Comparison of ENCODE assay signal across 22 mouse cellular contexts in genomic region chr11:57535912-57536311, GRCm38 (mm10). TPM values are rescaled to one million over a fixed set of nuclear protein-coding genes. Genes with fewer than 3 reads are reported as not detected.
DNase-seq lines count a peak whose midpoint lies in the region; ATAC-seq and TF ChIP-seq lines count a peak whose summit lies in the region.
"Had no signal": no experiment of that assay in that cellular context is flagged by ENCODE, and none has a peak within 500 bp of the region (broad histone marks: within the 10 kb centered on the region; RNA-seq: fewer than 3 reads in every experiment).

No protein-coding gene starts in this region.

- ATAC-seq in forebrain, embryonic 14.5 days: peak; percentile 69
- ATAC-seq in forebrain, embryonic 12.5 days (ENCODE audit: low FRiP score): no peak
- no peak for ATAC-seq in heart, embryonic 12.5 days (ENCODE audit: insufficient number of reproducible peaks, low FRiP score)
- ATAC-seq: CD4-positive, CD25-positive, alpha-beta regulatory T cell, adult 4 months had no signal

- H3K27ac ChIP-seq in forebrain, embryonic 14.5 days (ENCODE audit: low read depth, low read length): no peak overlapping the region
- no peak overlapping the region for H3K27ac ChIP-seq in forebrain, embryonic 12.5 days
- no peak overlapping the region for H3K27ac ChIP-seq in heart, embryonic 12.5 days (ENCODE audit: poor library complexity, severe bottlenecking)
- no peak overlapping the region for H3K27ac ChIP-seq in testis, adult 2 months (ENCODE audit: control insufficient read depth, insufficient read depth, low read depth, low read length)
- H3K27ac ChIP-seq: embryonic facial prominence, embryonic 13.5 days; heart, adult 2 months; hindbrain, embryonic 10.5 days; hindbrain, embryonic 14.5 days had no signal

- H3K4me2 ChIP-seq in forebrain, embryonic 14.5 days (ENCODE audit: low read length): no peak overlapping the region
- no peak overlapping the region for H3K4me2 ChIP-seq in forebrain, embryonic 12.5 days
- no peak overlapping the region for H3K4me2 ChIP-seq in heart, embryonic 12.5 days
- H3K4me2 ChIP-seq: embryonic facial prominence, embryonic 13.5 days; heart, embryonic 11.5 days; hindbrain, embryonic 14.5 days had no signal

- peak; percentile 74 for DNase-seq in forebrain, embryonic 14.5 days (ENCODE audit: low spot score)
- peak; percentile 17 for DNase-seq in heart, adult 11 months
- no peak for DNase-seq in testis, postnatal 10 days (ENCODE audit: low spot score)
- no peak for DNase-seq in ovary, adult 18-20 months (ENCODE audit: low spot score)
- no peak for DNase-seq in cerebellum, postnatal 36 days
- DNase-seq: adrenal gland, adult 8-10 months; adrenal gland, postnatal 36 days; B cell, adult 2 months; cerebellum, adult 11-12 months; cerebellum, adult 9-10 months; cerebellum, postnatal 25 days; gastrocnemius, postnatal 10 days; heart, adult 2 months had no signal

- no peak for TF ChIP-seq POLR2A in testis, adult 2 months (IDR thresholded peaks at IDR 0.05; ENCODE audit: control insufficient read depth, low read depth, low read length)

- H3K36me3 ChIP-seq in forebrain, embryonic 14.5 days (ENCODE audit: control insufficient read depth, insufficient read depth, low read length): peaks cover 9% of the 10 kb centered on the region; the same call in 1 of the 2 replicates
- peaks cover 20% of the 10 kb centered on the region; the same call in 1 of the 2 replicates for H3K36me3 ChIP-seq in forebrain, embryonic 12.5 days (replicated peaks)
- peaks cover 23% of the 10 kb centered on the region for H3K36me3 ChIP-seq in heart, embryonic 12.5 days
- no peaks in the 10 kb centered on the region for H3K36me3 ChIP-seq in testis, adult 2 months (ENCODE audit: control insufficient read depth, insufficient read depth, low read length)

- no peak for TF ChIP-seq CTCF in testis, adult 2 months (IDR thresholded peaks at IDR 0.05; ENCODE audit: control insufficient read depth, insufficient read depth, insufficient replicate concordance, low read depth, low read length)

- H3K4me3 ChIP-seq in forebrain, embryonic 14.5 days (ENCODE audit: low read depth, low read length): no peak overlapping the region
- no peak overlapping the region for H3K4me3 ChIP-seq in forebrain, embryonic 12.5 days (replicated peaks)
- H3K4me3 ChIP-seq in heart, embryonic 12.5 days: no peak overlapping the region
- H3K4me3 ChIP-seq in testis, adult 2 months (ENCODE audit: control insufficient read depth, low read depth, low read length): peak overlapping the region; percentile 84
- H3K4me3 ChIP-seq: embryonic facial prominence, embryonic 13.5 days; heart, adult 2 months; hindbrain, embryonic 10.5 days had no signal

- H3K4me1 ChIP-seq in forebrain, embryonic 14.5 days (ENCODE audit: control insufficient read depth, insufficient read depth, low read length): peaks cover 23% of the 10 kb centered on the region
- peaks cover 24% of the 10 kb centered on the region for H3K4me1 ChIP-seq in forebrain, embryonic 12.5 days
- peaks cover 5% of the 10 kb centered on the region for H3K4me1 ChIP-seq in heart, embryonic 12.5 days (replicated peaks)
- no peaks in the 10 kb centered on the region for H3K4me1 ChIP-seq in testis, adult 2 months (ENCODE audit: control insufficient read depth, insufficient read depth, low read length)
- H3K4me1 ChIP-seq: embryonic facial prominence, embryonic 13.5 days had no signal

- H3K9me3 ChIP-seq in forebrain, embryonic 14.5 days (replicated peaks; ENCODE audit: control insufficient read depth, low read length): no peaks in the 10 kb centered on the region
- H3K9me3 ChIP-seq in forebrain, embryonic 12.5 days: no peaks in the 10 kb centered on the region
- H3K9me3 ChIP-seq in heart, embryonic 12.5 days (replicated peaks): 0 out of 2 replicates have a peak, but pooled peaks cover 6% of the 10 kb centered on the region
- H3K9me3 ChIP-seq: G1E; hindbrain, embryonic 10.5 days had no signal

- WGBS in forebrain, embryonic 14.5 days: 67% methylated on average over 5 of the region's 5 CpGs
- WGBS in forebrain, embryonic 12.5 days: 82% methylated on average over 5 of the region's 5 CpGs
- WGBS in heart, embryonic 12.5 days: 93% methylated on average over 5 of the region's 5 CpGs

- H3K27me3 ChIP-seq in forebrain, embryonic 14.5 days (replicated peaks; ENCODE audit: control insufficient read depth, insufficient read depth, low read length): no peaks in the 10 kb centered on the region
- no peaks in the 10 kb centered on the region for H3K27me3 ChIP-seq in forebrain, embryonic 12.5 days
- H3K27me3 ChIP-seq in heart, embryonic 12.5 days (replicated peaks): no peaks in the 10 kb centered on the region
- H3K27me3 ChIP-seq in testis, adult 2 months (ENCODE audit: control insufficient read depth, insufficient read depth, low read length): no peaks in the 10 kb centered on the region
- H3K27me3 ChIP-seq: embryonic facial prominence, embryonic 13.5 days had no signal

- H3K9ac ChIP-seq in forebrain, embryonic 14.5 days (ENCODE audit: low read length): no peak overlapping the region
- no peak overlapping the region for H3K9ac ChIP-seq in forebrain, embryonic 12.5 days
- H3K9ac ChIP-seq in heart, embryonic 12.5 days: no peak overlapping the region
- H3K9ac ChIP-seq: embryonic facial prominence, embryonic 13.5 days; hindbrain, embryonic 14.5 days had no signal

RNA-seq across cellular contexts. Expression of gene Mfap3, which starts 17.4 kb away (rescaled TPM):
- 68.3 and 71.4 TPM in 2 replicates for polyA plus RNA-seq in forebrain, embryonic 14.5 days (2014; fragmentation: Nextera tagmentation; extraction: Ambion mirVana)
- 51.6 and 58.1 TPM in 2 replicates for polyA plus RNA-seq in forebrain, embryonic 12.5 days (2016; fragmentation: Nextera tagmentation; extraction: Ambion mirVana)
- 31.2 and 33.5 TPM in 2 replicates for polyA plus RNA-seq in heart, embryonic 12.5 days (2016; fragmentation: Nextera tagmentation; extraction: Ambion mirVana)
- 7.4 and 10.7 TPM in 2 replicates for polyA plus RNA-seq in testis, adult 2 months (2012; rRNA removed)

RNA-seq across cellular contexts. Expression of gene Fam114a2, which starts 17.5 kb away (rescaled TPM):
- polyA plus RNA-seq in forebrain, embryonic 14.5 days (2014; fragmentation: Nextera tagmentation; extraction: Ambion mirVana): 73.6 and 76.3 TPM in 2 replicates
- 79.0 and 81.5 TPM in 2 replicates for polyA plus RNA-seq in forebrain, embryonic 12.5 days (2016; fragmentation: Nextera tagmentation; extraction: Ambion mirVana)
- 67.8 and 69.4 TPM in 2 replicates for polyA plus RNA-seq in heart, embryonic 12.5 days (2016; fragmentation: Nextera tagmentation; extraction: Ambion mirVana)
- 11.0 and 12.7 TPM in 2 replicates for polyA plus RNA-seq in testis, adult 2 months (2012; rRNA removed)

Comparison
In these comparisons a context has a peak if more than half of its experiments do, and no peak if none do; other contexts are left out.
1. DNase-seq: peak in forebrain, embryonic 14.5 days (single experiment) and heart, adult 11 months (single experiment); none in testis, postnatal 10 days (single experiment), ovary, adult 18-20 months (single experiment) and cerebellum, postnatal 36 days (0 of 2).